Mouse (Mus musculus): ENCODE results near the gene Mapkbp1.

GRCm38 (mm10) chr2:120013831-120014486 lies 41.5 kb downstream of the Mapkbp1 start:
- no peak for TF ChIP-seq POLR2A (IDR thresholded peaks at IDR 0.05; ENCODE audit: insufficient read length, low read depth)
- no peak for TF ChIP-seq USF1 (IDR thresholded peaks at IDR 0.05; ENCODE audit: low read depth)
- TF ChIP-seq MAX (IDR thresholded peaks at IDR 0.05; ENCODE audit: low read depth): no peak
- no peak for TF ChIP-seq MYOD1 (IDR thresholded peaks at IDR 0.05; ENCODE audit: control insufficient read depth in 1 of 3, insufficient read length in 2 of 3, low read depth in 2 of 3)
- TF ChIP-seq POLR2AphosphoS2 (IDR thresholded peaks at IDR 0.05; ENCODE audit: insufficient read length, low read depth): no peak
